Mouse (Mus musculus) hindbrain, embryonic 11.5 days (tissue): ENCODE data around the gene Plscr4. TPM values are rescaled to one million over a fixed set of nuclear protein-coding genes. Genes with fewer than 3 reads are reported as not detected.
A peak's percentile ranks its signal among the peaks of the same experiment; 100 is the strongest.

Source experiments
- ATAC-seq: fragments of 200-750 bp; cut with Nextera tagmentation; 2 replicates; pipeline ENCODE4 v1.8.0; 2017; ENCODE audit warnings: mild to moderate bottlenecking, moderate TSS enrichment, moderate library complexity; ENCODE audit not compliant: low FRiP score
- DNase-seq: peaks from one replicate; pipeline ENCODE4 v3.0.0-alpha.2; 2015; ENCODE audit warnings: low spot score
- H3K27ac ChIP-seq: fragments of 300-500 bp; sonication (generic); 2 replicates; pipeline ENCODE4 v1.5.1; 2014; ENCODE audit warnings: mild to moderate bottlenecking, low read depth, low read length
- H3K27me3 ChIP-seq: fragments of 300-500 bp; sonication (generic); 2 replicates; pipeline ENCODE4 v1.6.1; 2014; ENCODE audit warnings: mild to moderate bottlenecking, low read length, moderate library complexity, mixed read lengths; ENCODE audit not compliant: control insufficient read depth, insufficient read depth
- H3K36me3 ChIP-seq: fragments of 300-500 bp; sonication (generic); 2 replicates; pipeline ENCODE4 v1.6.1; 2014; ENCODE audit warnings: mild to moderate bottlenecking, low read length, moderate library complexity, mixed read lengths; ENCODE audit not compliant: control insufficient read depth, insufficient read depth
- H3K4me1 ChIP-seq: fragments of 300-500 bp; sonication (generic); replicated peaks from 2 replicates; pipeline ENCODE4 v1.6.1; 2014; ENCODE audit warnings: low read length, mixed read lengths; ENCODE audit not compliant: control insufficient read depth, insufficient read depth
- H3K4me2 ChIP-seq: fragments of 300-500 bp; sonication (generic); replicated peaks from 2 replicates; pipeline ENCODE4 v1.6.1; 2014; ENCODE audit warnings: mild to moderate bottlenecking, low read depth, low read length
- H3K4me3 ChIP-seq: fragments of 300-500 bp; sonication (generic); 2 replicates; pipeline ENCODE4 v1.5.1; 2014; ENCODE audit warnings: low read depth, low read length
- H3K9ac ChIP-seq: fragments of 300-500 bp; sonication (generic); 2 replicates; pipeline ENCODE4 v1.6.1; 2014; ENCODE audit warnings: low read depth, low read length
- H3K9me3 ChIP-seq: fragments of 300-500 bp; sonication (generic); 2 replicates; pipeline ENCODE4 v1.6.1; 2016; ENCODE audit warnings: low read length; ENCODE audit not compliant: control insufficient read depth
- WGBS: fragments of 180-500 bp; shearing (Covaris S2); extraction: QIAGEN DNeasy Blood & Tissue Kit; methylation state at CpG from one replicate; pipeline ENCODE4 v1.1.7; 2014; 5-methylcytosine and 5-hydroxymethylcytosine counted together
- polyA plus RNA-seq: library from polyadenylated mRNA; unstranded; fragments of >200 nt; fragmentation: Nextera tagmentation; extraction: Ambion mirVana; gene quantifications from 2 replicates; pipeline ENCODE4 v1.2.1, GENCODE M21; 2014

The Plscr4 gene
- polyA plus RNA-seq, 1 experiment from 2014 or later = 2.1 TPM

DNA sequence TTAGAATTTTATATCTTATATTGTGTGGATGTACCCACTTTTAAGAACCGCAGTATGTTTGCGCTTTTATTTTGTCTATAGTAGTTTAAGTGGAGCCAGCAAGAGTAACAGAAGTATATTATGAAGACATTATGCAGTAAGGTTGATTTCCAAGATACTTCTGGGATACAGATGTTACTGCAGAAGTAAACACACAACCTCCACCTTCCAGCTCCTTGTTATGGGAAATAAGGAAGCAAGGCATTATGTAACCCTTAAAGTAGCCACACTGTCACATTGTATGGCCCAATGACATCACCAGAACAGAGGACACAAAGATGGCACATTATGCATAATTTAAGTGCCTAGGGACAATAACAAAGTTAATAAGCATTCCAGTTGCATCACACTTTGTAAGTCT is 1.2 kb downstream of the Plscr4 start:
- no peak overlapping the region for H3K27ac ChIP-seq
- no peak overlapping the region for H3K4me2 ChIP-seq
- H3K4me1 ChIP-seq = no peaks in the 10 kb centered on the region
- DNase-seq = no peak
- no peaks in the 10 kb centered on the region for H3K27me3 ChIP-seq
- no peak overlapping the region for H3K9ac ChIP-seq
- H3K9me3 ChIP-seq = no peaks in the 10 kb centered on the region
- no peaks in the 10 kb centered on the region for H3K36me3 ChIP-seq
- no peak overlapping the region for H3K4me3 ChIP-seq
- WGBS = 94% methylated on average over 2 of the region's 2 CpGs
- ATAC-seq = peak; percentile 34; the same call in 1 of the 2 replicates

DNA sequence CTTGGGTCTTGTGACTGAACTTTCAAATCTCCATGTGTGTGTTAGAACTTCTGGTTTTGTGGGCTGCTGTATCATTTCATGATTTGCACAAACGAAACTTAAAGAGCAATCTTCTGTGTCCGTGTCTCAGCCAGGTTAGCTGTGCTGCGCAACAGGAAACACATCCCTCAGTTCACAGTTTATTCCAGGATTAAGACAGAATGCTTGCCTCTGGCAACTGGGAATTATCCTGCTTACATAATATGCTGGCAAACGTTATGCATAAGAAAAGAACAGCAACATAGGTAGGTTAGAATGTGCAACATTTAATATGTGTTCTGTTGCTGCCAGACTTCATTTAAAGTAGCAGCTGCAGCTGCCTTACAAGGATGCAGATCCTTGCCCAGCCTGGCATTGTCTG is 10.6 kb downstream of the Plscr4 start:
- Histone ChIP-seq H3K9me3 (no peaks in the 10 kb centered on the region), H3K4me1 (no peaks in the 10 kb centered on the region), H3K27ac (no peak overlapping the region), H3K36me3 (no peaks in the 10 kb centered on the region), H3K9ac (no peak overlapping the region), H3K4me3 (no peak overlapping the region), H3K4me2 (no peak overlapping the region), H3K27me3 (no peaks in the 10 kb centered on the region)
- DNase-seq (no peak), ATAC-seq (no peak)
- WGBS = 90% methylated on average over 4 of the region's 4 CpGs

DNA sequence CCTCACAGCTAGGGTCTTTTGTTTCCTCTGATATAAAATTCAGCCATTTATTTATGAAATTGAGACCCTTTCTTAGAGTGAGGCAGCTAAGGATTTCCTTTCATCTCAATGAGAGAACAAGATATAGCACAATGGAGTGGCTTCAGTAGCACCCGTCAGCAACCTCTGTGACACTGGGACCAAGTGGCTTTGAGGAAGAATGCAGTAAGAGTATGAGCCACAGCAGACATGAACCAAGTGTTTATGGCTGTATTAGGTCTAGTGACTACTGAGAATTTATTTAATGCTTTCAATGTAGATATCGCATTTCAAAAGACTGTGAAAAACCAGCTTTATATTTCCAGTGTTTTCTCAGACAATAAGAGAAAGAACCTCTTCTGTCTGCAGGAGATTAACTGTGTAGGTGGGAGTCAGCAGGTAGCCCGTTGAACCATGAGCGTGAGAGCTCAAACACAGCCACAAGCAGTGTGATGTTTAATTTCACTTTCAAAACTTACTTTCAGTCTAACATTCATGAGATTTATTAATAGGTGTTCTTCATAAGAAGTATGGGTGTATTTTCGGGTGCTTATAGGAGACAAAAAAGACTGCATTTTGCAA is 15.2 kb downstream of the Plscr4 start:
- WGBS = 73% methylated on average over 5 of the region's 5 CpGs
- no peak for DNase-seq
- ATAC-seq = no peak
- Histone ChIP-seq H3K9ac (no peak overlapping the region), H3K9me3 (no peaks in the 10 kb centered on the region), H3K27ac (no peak overlapping the region), H3K27me3 (no peaks in the 10 kb centered on the region), H3K36me3 (no peaks in the 10 kb centered on the region), H3K4me1 (no peaks in the 10 kb centered on the region), H3K4me2 (no peak overlapping the region), H3K4me3 (no peak overlapping the region)

DNA sequence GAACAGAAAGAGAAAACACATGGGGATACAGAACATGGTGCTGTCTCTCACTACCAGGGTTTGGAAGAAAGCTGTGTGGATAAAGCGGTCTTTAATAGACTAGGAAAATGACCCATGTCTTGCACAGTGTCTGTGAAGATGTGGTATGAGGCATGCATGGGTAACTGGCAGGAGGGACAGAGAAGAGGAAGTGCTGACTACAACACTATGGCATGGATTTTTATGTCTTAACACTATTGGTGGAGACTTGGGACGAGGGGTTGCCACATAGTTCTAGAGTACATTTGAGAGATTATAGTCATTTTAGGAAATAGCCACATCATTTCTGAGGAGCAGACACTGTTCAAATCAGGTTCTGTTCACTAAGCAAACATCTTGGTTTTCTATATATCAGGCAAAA is 16.0 kb downstream of the Plscr4 start:
- Histone ChIP-seq H3K4me2 (no peak overlapping the region), H3K9me3 (no peaks in the 10 kb centered on the region), H3K36me3 (no peaks in the 10 kb centered on the region), H3K27ac (no peak overlapping the region), H3K4me1 (no peaks in the 10 kb centered on the region), H3K27me3 (no peaks in the 10 kb centered on the region), H3K4me3 (no peak overlapping the region), H3K9ac (no peak overlapping the region)
- ATAC-seq (no peak), DNase-seq (no peak)
- 88% methylated on average over 2 of the region's 2 CpGs for whole genome bisulfite sequencing

DNA sequence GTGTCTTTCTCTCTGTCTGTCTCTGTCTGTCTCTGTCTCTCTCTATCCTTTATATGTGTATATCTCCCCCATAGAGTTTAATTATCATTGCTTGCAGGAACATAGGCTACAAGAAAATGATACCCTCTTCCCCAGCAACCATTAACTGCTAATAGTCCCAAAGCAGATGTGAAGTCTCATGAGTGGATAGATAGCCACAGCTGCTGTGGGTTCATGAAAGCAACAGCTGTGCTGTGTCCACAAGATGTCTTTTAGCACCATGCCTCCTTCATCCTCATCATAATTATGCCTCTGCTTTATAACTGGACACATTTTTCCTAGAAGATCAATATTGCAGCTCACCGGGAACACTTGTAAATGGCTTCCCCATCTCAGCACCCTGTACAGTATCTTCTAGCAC is 17.1 kb downstream of the Plscr4 start:
- Histone ChIP-seq H3K9me3 (no peaks in the 10 kb centered on the region), H3K4me1 (no peaks in the 10 kb centered on the region), H3K9ac (no peak overlapping the region), H3K36me3 (no peaks in the 10 kb centered on the region), H3K27ac (no peak overlapping the region), H3K4me2 (no peak overlapping the region), H3K27me3 (no peaks in the 10 kb centered on the region), H3K4me3 (no peak overlapping the region)
- ATAC-seq (no peak), DNase-seq (no peak)
- WGBS = 97% methylated on average over 1 of the region's 1 CpGs

DNA sequence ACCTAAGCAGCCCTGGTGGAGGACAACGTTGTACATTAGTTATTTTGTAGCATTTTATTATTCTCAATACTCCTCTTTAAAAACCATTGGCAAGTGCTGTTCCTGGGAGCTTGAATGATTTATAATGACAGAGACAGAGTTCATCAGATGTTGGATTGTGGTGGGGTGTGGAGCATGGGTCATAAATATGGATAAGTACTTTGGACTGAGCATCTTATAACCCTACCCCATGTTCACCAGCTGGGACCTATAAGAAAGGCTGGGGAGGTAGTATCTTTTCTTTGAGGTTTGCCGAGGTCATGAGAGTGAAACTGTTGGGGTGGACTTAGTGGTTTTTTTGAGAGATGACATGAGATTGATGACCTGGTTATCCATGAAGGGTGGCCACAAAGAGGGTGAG is 24.5 kb downstream of the Plscr4 start:
- WGBS = 66% methylated on average over 2 of the region's 2 CpGs
- no peaks in the 10 kb centered on the region for H3K27me3 ChIP-seq
- ATAC-seq (no peak), DNase-seq (no peak)
- H3K9ac ChIP-seq = no peak overlapping the region
- no peak overlapping the region for H3K4me2 ChIP-seq
- no peaks in the 10 kb centered on the region for H3K9me3 ChIP-seq
- no peak overlapping the region for H3K27ac ChIP-seq
- H3K4me3 ChIP-seq = no peak overlapping the region
- no peaks in the 10 kb centered on the region for H3K4me1 ChIP-seq
- no peaks in the 10 kb centered on the region for H3K36me3 ChIP-seq

DNA sequence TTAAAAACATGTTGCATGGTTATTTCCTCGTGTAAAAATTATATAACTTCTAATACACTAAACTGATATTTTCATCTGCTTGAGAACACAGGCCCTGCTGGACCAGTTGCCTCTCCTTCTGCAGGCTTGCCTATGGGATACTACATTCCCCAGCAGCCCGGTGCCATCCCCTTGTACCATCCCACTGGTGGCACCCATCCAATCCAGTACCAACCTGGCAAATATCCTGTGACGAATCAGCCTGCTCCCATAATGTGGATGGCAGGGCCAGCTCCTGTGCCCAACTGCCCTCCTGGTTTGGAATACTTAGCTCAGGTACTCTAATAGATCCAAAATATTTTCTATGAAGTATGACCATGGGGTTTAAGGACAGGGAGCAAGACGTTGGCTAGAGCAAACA is 25.4 kb downstream of the Plscr4 start:
- H3K27ac ChIP-seq = no peak overlapping the region
- ATAC-seq = no peak
- H3K27me3 ChIP-seq = no peaks in the 10 kb centered on the region
- H3K36me3 ChIP-seq = no peaks in the 10 kb centered on the region
- no peak overlapping the region for H3K9ac ChIP-seq
- H3K4me2 ChIP-seq = no peak overlapping the region
- no peaks in the 10 kb centered on the region for H3K4me1 ChIP-seq
- H3K4me3 ChIP-seq = no peak overlapping the region
- no peak for DNase-seq
- 90% methylated on average over 4 of the region's 4 CpGs for WGBS
- no peaks in the 10 kb centered on the region for H3K9me3 ChIP-seq

DNA sequence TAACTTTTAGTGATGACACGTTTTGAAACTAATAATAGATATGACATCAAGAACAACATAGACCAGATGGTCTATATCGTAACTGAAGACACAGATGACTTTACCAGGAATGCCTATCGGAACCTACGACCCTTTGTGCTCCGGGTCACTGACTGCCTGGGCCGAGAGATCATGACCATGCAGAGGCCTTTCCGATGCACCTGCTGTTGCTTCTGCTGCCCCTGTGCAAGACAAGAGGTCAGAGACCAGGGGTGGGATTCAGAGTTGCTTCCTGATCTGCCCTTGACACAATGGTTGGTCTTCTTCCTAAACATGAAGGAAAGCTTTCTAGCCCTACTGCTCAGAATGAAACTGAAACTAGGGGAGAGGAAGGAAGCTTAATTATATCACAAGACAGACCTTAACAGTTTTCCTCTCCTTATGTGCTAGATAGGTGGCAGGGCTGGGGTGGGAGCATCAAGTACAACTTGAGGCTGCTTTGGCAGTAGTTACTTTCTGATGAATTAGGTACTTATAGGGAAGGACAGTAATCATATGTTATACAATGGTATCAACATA is 27.6 kb downstream of the Plscr4 start:
- Histone ChIP-seq H3K9me3 (no peaks in the 10 kb centered on the region), H3K4me3 (no peak overlapping the region), H3K4me1 (no peaks in the 10 kb centered on the region), H3K27ac (no peak overlapping the region), H3K36me3 (no peaks in the 10 kb centered on the region), H3K27me3 (no peaks in the 10 kb centered on the region), H3K4me2 (no peak overlapping the region), H3K9ac (no peak overlapping the region)
- ATAC-seq (no peak), DNase-seq (no peak)
- WGBS = 76% methylated on average over 7 of the region's 7 CpGs

DNA sequence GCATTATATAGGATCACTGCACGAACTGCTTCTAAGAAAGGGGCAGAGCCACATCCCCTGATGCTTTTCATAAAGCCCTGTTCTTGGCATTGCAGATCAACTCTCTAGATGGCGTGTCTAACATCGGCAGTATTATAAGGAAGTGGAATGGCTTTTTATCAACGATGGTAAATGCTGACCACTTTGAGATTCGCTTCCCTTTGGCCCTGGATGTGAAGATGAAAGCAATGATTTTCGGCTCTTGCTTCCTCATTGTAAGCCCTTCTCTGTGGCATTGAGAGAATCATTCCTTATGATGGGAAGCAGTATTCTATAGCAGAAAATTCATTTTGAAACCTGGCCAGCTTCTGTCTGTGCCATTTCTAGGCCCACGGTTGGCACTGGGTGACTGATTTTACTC is 32.7 kb downstream of the Plscr4 start:
- H3K27me3 ChIP-seq = no peaks in the 10 kb centered on the region
- DNase-seq = no peak
- 93% methylated on average over 7 of the region's 7 CpGs for WGBS
- H3K9me3 ChIP-seq = no peaks in the 10 kb centered on the region
- H3K4me2 ChIP-seq = no peak overlapping the region
- H3K9ac ChIP-seq = no peak overlapping the region
- no peaks in the 10 kb centered on the region for H3K36me3 ChIP-seq
- H3K27ac ChIP-seq = no peak overlapping the region
- ATAC-seq = no peak
- H3K4me3 ChIP-seq = no peak overlapping the region
- no peaks in the 10 kb centered on the region for H3K4me1 ChIP-seq
